Mouse (Mus musculus) hindbrain, postnatal 0 days (tissue): ENCODE measurements at regions not wholly inside any gene's neighbourhood (a gene's known extent, or its start where the extent isn't known, plus 50 kb on each side); places are given as distances from the start of the nearest gene placed in this dataset.

Source experiments
- ATAC-seq: fragments of 200-750 bp; cut with Nextera tagmentation; 2 replicates; pipeline ENCODE4 v1.8.0; 2017; ENCODE audit warnings: mild to moderate bottlenecking, moderate TSS enrichment, moderate library complexity
- DNase-seq: peaks from one replicate; pipeline ENCODE4 v3.0.0-alpha.2; 2015; ENCODE audit warnings: low spot score
- H3K27ac ChIP-seq: fragments of 300-500 bp; sonication (generic); 2 replicates; pipeline ENCODE4 v1.5.1; 2014; ENCODE audit warnings: mild to moderate bottlenecking
- H3K27me3 ChIP-seq: fragments of 300-500 bp; sonication (generic); 2 replicates; pipeline ENCODE4 v1.6.1; 2014; ENCODE audit warnings: low read length, mixed read lengths; ENCODE audit not compliant: insufficient read depth
- H3K36me3 ChIP-seq: fragments of 300-500 bp; sonication (generic); 2 replicates; pipeline ENCODE4 v1.6.1; 2014; ENCODE audit warnings: low read length, mixed read lengths; ENCODE audit not compliant: insufficient read depth
- H3K4me1 ChIP-seq: fragments of 300-500 bp; sonication (generic); 2 replicates; pipeline ENCODE4 v1.6.1; 2014; ENCODE audit warnings: antibody characterized with exemption, low read length, mixed read lengths; ENCODE audit not compliant: insufficient read depth
- H3K4me2 ChIP-seq: fragments of 300-500 bp; sonication (generic); 2 replicates; pipeline ENCODE4 v1.6.1; 2014; ENCODE audit warnings: low read depth, mild to moderate bottlenecking, low read length, moderate library complexity, mixed read lengths
- H3K4me3 ChIP-seq: fragments of 300-500 bp; sonication (generic); 2 replicates; pipeline ENCODE4 v1.5.1; 2014; ENCODE audit warnings: low read length
- H3K9ac ChIP-seq: fragments of 300-500 bp; sonication (generic); replicated peaks from 2 replicates; pipeline ENCODE4 v1.6.1; 2014; ENCODE audit warnings: mild to moderate bottlenecking, low read length, moderate library complexity, mixed read lengths
- H3K9me3 ChIP-seq: fragments of 300-500 bp; sonication (generic); 2 replicates; pipeline ENCODE4 v1.6.1; 2016; ENCODE audit warnings: low read length, mixed read lengths
- CTCF ChIP-seq: IDR thresholded peaks from 2 replicates; pipeline ENCODE4 v1.5.1; 2016; ENCODE audit warnings: antibody characterized with exemption, control low read depth, low read depth
- WGBS: fragments of 180-500 bp; shearing (Covaris S2); extraction: QIAGEN DNeasy Blood & Tissue Kit; methylation state at CpG from one replicate; pipeline ENCODE4 v1.1.7; 2014; 5-methylcytosine and 5-hydroxymethylcytosine counted together

GRCm38 (mm10) chr2:116942321-116942791, 63.9 kb downstream of the Tmco5 start:
- Histone ChIP-seq H3K9ac (no peak overlapping the region), H3K4me2 (no peak overlapping the region), H3K36me3 (no peaks in the 10 kb centered on the region), H3K4me1 (no peaks in the 10 kb centered on the region), H3K4me3 (no peak overlapping the region), H3K27me3 (no peaks in the 10 kb centered on the region), H3K27ac (no peak overlapping the region), H3K9me3 (no peaks in the 10 kb centered on the region)
- WGBS: 56% methylated on average over 8 of the region's 8 CpGs
- ATAC-seq (no peak), DNase-seq (no peak)
- no peak for TF ChIP-seq CTCF

GRCm38 (mm10) chr2:116948538-116948937, 70.0 kb downstream of the Tmco5 start:
- ATAC-seq: no peak
- 79% methylated on average over 3 of the region's 3 CpGs for WGBS
- no peaks in the 10 kb centered on the region for H3K36me3 ChIP-seq

GRCm38 (mm10) chr2:116949741-116950140, 71.2 kb downstream of the Tmco5 start:
- no peak for TF ChIP-seq CTCF
- Histone ChIP-seq H3K9me3 (no peaks in the 10 kb centered on the region), H3K4me1 (no peaks in the 10 kb centered on the region), H3K9ac (no peak overlapping the region), H3K4me2 (no peak overlapping the region), H3K27me3 (no peaks in the 10 kb centered on the region), H3K4me3 (no peak overlapping the region), H3K27ac (no peak overlapping the region), H3K36me3 (no peaks in the 10 kb centered on the region)
- ATAC-seq: no peak
- DNase-seq: no peak
- WGBS: 80% methylated on average over 3 of the region's 3 CpGs

More at GRCm38 (mm10) chr2:116948538-116948937, 70.0 kb downstream of the Tmco5 start:
- TF ChIP-seq CTCF: no peak
- Histone ChIP-seq H3K4me1 (no peaks in the 10 kb centered on the region), H3K27ac (no peak overlapping the region), H3K4me3 (no peak overlapping the region), H3K9ac (no peak overlapping the region), H3K27me3 (no peaks in the 10 kb centered on the region), H3K9me3 (no peaks in the 10 kb centered on the region), H3K4me2 (no peak overlapping the region)
- DNase-seq: no peak

- no peak for TF ChIP-seq CTCF
- Histone ChIP-seq H3K4me1 (no peaks in the 10 kb centered on the region), H3K27ac (no peak overlapping the region), H3K27me3 (no peaks in the 10 kb centered on the region), H3K9me3 (no peaks in the 10 kb centered on the region), H3K9ac (no peak overlapping the region), H3K4me3 (no peak overlapping the region), H3K36me3 (no peaks in the 10 kb centered on the region), H3K4me2 (no peak overlapping the region)
- ATAC-seq: no peak
- 92% methylated on average over 5 of the region's 5 CpGs for WGBS
- DNase-seq: no peak
Measured at GRCm38 (mm10) chr2:116950154-116950553, 71.7 kb downstream of the Tmco5 start.

GRCm38 (mm10) chr2:116951481-116951880, 73.0 kb downstream of the Tmco5 start:
- no peaks in the 10 kb centered on the region for H3K4me1 ChIP-seq
- ATAC-seq (no peak), DNase-seq (no peak)
- no peaks in the 10 kb centered on the region for H3K36me3 ChIP-seq
- no peak for TF ChIP-seq CTCF
- no peaks in the 10 kb centered on the region for H3K9me3 ChIP-seq
- H3K4me3 ChIP-seq: no peak overlapping the region
- no peak overlapping the region for H3K4me2 ChIP-seq
- no peaks in the 10 kb centered on the region for H3K27me3 ChIP-seq
- no peak overlapping the region for H3K27ac ChIP-seq
- H3K9ac ChIP-seq: no peak overlapping the region
- 90% methylated on average over 1 of the region's 1 CpGs for WGBS

GRCm38 (mm10) chr2:116954280-116954679, 75.8 kb downstream of the Tmco5 start:
- Histone ChIP-seq H3K27me3 (no peaks in the 10 kb centered on the region), H3K4me3 (no peak overlapping the region), H3K4me2 (no peak overlapping the region), H3K9me3 (no peaks in the 10 kb centered on the region), H3K9ac (no peak overlapping the region), H3K4me1 (no peaks in the 10 kb centered on the region), H3K27ac (no peak overlapping the region), H3K36me3 (no peaks in the 10 kb centered on the region)
- ATAC-seq (no peak), DNase-seq (no peak)
- WGBS: 94% methylated on average over 7 of the region's 7 CpGs
- TF ChIP-seq CTCF: no peak

GRCm38 (mm10) chr2:116954896-116955295, 76.4 kb downstream of the Tmco5 start:
- H3K4me2 ChIP-seq: no peak overlapping the region
- H3K36me3 ChIP-seq: no peaks in the 10 kb centered on the region
- no peak for DNase-seq
- no peak for ATAC-seq
- H3K27me3 ChIP-seq: no peaks in the 10 kb centered on the region
- H3K9me3 ChIP-seq: no peaks in the 10 kb centered on the region
- no peak overlapping the region for H3K4me3 ChIP-seq
- H3K9ac ChIP-seq: no peak overlapping the region
- H3K4me1 ChIP-seq: no peaks in the 10 kb centered on the region
- no peak for TF ChIP-seq CTCF
- H3K27ac ChIP-seq: no peak overlapping the region
- WGBS: 92% methylated on average over 4 of the region's 4 CpGs
